Mouse (Mus musculus): Measurements from ENCODE around the gene Tbc1d1. TPM values are rescaled to one million over a fixed set of nuclear protein-coding genes. Genes with fewer than 3 reads are reported as not detected.
"Not testable (repeated sequence)": the region's sequence is repeated elsewhere in the genome, so short reads cannot be mapped to it uniquely, and the experiment has no call there.

Tbc1d1 gene
- polyA plus RNA-seq, 1 experiment from 2014 or later: 41.5 TPM

GRCm38 (mm10) chr5:64327212-64327902, 171.3 kb downstream of the Tbc1d1 start:
- peaks cover 16% of the 10 kb centered on the region for H3K4me1 ChIP-seq (replicated peaks; ENCODE audit: control insufficient read depth, insufficient read depth, low read length)
- H3K27ac ChIP-seq (ENCODE audit: low read length): no peak overlapping the region; the same call in 1 of the 2 replicates
- H3K9me3 ChIP-seq (ENCODE audit: control insufficient read depth, low read length): no peaks in the 10 kb centered on the region
- H3K36me3 ChIP-seq (ENCODE audit: control insufficient read depth, insufficient read depth, low read length): peaks cover 7% of the 10 kb centered on the region
- no peak overlapping the region for H3K4me2 ChIP-seq (ENCODE audit: low read depth, low read length)
- no peak overlapping the region for H3K4me3 ChIP-seq (ENCODE audit: low read length)
- no peak for ATAC-seq (ENCODE audit: low read depth)
- 82% methylated on average over 7 of the region's 7 CpGs for WGBS
- H3K27me3 ChIP-seq (ENCODE audit: control insufficient read depth, insufficient read depth, low read depth, low read length): no peaks in the 10 kb centered on the region
- H3K9ac ChIP-seq (ENCODE audit: low read length): no peak overlapping the region

GRCm38 (mm10) chr5:64336767-64337408, 180.8 kb downstream of the Tbc1d1 start:
- WGBS: 26% methylated on average over 7 of the region's 7 CpGs
- Histone ChIP-seq H3K36me3 (ENCODE audit: control insufficient read depth, insufficient read depth, low read length) (peaks cover 11% of the 10 kb centered on the region; the same call in 1 of the 2 replicates), H3K27ac (ENCODE audit: low read length) (peak overlapping the region; percentile 69), H3K27me3 (ENCODE audit: control insufficient read depth, insufficient read depth, low read depth, low read length) (no peaks in the 10 kb centered on the region), H3K4me2 (ENCODE audit: low read depth, low read length) (no peak overlapping the region), H3K9ac (ENCODE audit: low read length) (peak overlapping the region; percentile 36), H3K9me3 (ENCODE audit: control insufficient read depth, low read length) (no peaks in the 10 kb centered on the region), H3K4me3 (ENCODE audit: low read length) (no peak overlapping the region), H3K4me1 (replicated peaks; ENCODE audit: control insufficient read depth, insufficient read depth, low read length) (peaks cover 9% of the 10 kb centered on the region)
- peak; percentile 83 for ATAC-seq (ENCODE audit: low read depth)

GRCm38 (mm10) chr5:64338795-64339194, 182.7 kb downstream of the Tbc1d1 start:
- not testable (repeated sequence) for H3K36me3 ChIP-seq (ENCODE audit: control insufficient read depth, insufficient read depth, low read length); H3K27ac ChIP-seq (ENCODE audit: low read length)
- WGBS: 66% methylated on average over 6 of the region's 6 CpGs

GRCm38 (mm10) chr5:64340366-64340765, 184.3 kb downstream of the Tbc1d1 start:
- no peaks in the 10 kb centered on the region for H3K27me3 ChIP-seq (ENCODE audit: control insufficient read depth, insufficient read depth, low read depth, low read length)
- H3K9me3 ChIP-seq (ENCODE audit: control insufficient read depth, low read length): no peaks in the 10 kb centered on the region
- 82% methylated on average over 3 of the region's 3 CpGs for WGBS
- no peak overlapping the region for H3K4me2 ChIP-seq (ENCODE audit: low read depth, low read length)
- H3K27ac ChIP-seq (ENCODE audit: low read length): no peak overlapping the region
- no peak overlapping the region for H3K4me3 ChIP-seq (ENCODE audit: low read length)
- H3K4me1 ChIP-seq (replicated peaks; ENCODE audit: control insufficient read depth, insufficient read depth, low read length): peaks cover 16% of the 10 kb centered on the region
- ATAC-seq (ENCODE audit: low read depth): no peak
- H3K9ac ChIP-seq (ENCODE audit: low read length): no peak overlapping the region
- 0 out of 2 replicates have a peak, but pooled peaks cover 1% of the 10 kb centered on the region for H3K36me3 ChIP-seq (ENCODE audit: control insufficient read depth, insufficient read depth, low read length)

More at GRCm38 (mm10) chr5:64338795-64339194, 182.7 kb downstream of the Tbc1d1 start:
- not testable (repeated sequence) for H3K27me3 ChIP-seq (ENCODE audit: control insufficient read depth, insufficient read depth, low read depth, low read length); ATAC-seq (ENCODE audit: low read depth); H3K4me1 ChIP-seq (replicated peaks; ENCODE audit: control insufficient read depth, insufficient read depth, low read length); H3K9me3 ChIP-seq (ENCODE audit: control insufficient read depth, low read length); H3K4me3 ChIP-seq (ENCODE audit: low read length); H3K9ac ChIP-seq (ENCODE audit: low read length); H3K4me2 ChIP-seq (ENCODE audit: low read depth, low read length)

- no peaks in the 10 kb centered on the region for H3K9me3 ChIP-seq (ENCODE audit: control insufficient read depth, low read length)
- peaks cover 24% of the 10 kb centered on the region for H3K4me1 ChIP-seq (replicated peaks; ENCODE audit: control insufficient read depth, insufficient read depth, low read length)
- H3K9ac ChIP-seq (ENCODE audit: low read length): no peak overlapping the region
- H3K27me3 ChIP-seq (ENCODE audit: control insufficient read depth, insufficient read depth, low read depth, low read length): no peaks in the 10 kb centered on the region
- ATAC-seq (ENCODE audit: low read depth): no peak
- H3K4me2 ChIP-seq (ENCODE audit: low read depth, low read length): no peak overlapping the region
- H3K36me3 ChIP-seq (ENCODE audit: control insufficient read depth, insufficient read depth, low read length): no peaks in the 10 kb centered on the region
- WGBS: 92% methylated on average over 3 of the region's 3 CpGs
- H3K27ac ChIP-seq (ENCODE audit: low read length): no peak overlapping the region
- H3K4me3 ChIP-seq (ENCODE audit: low read length): no peak overlapping the region
These were observed 185.6 kb downstream of the Tbc1d1 start for GRCm38 (mm10) chr5:64341671-64342070.

GRCm38 (mm10) chr5:64342138-64342537, 186.0 kb downstream of the Tbc1d1 start:
- H3K27ac ChIP-seq (ENCODE audit: low read length): no peak overlapping the region
- 86% methylated on average over 10 of the region's 10 CpGs for WGBS
- H3K9ac ChIP-seq (ENCODE audit: low read length): no peak overlapping the region
- H3K4me1 ChIP-seq (replicated peaks; ENCODE audit: control insufficient read depth, insufficient read depth, low read length): peaks cover 20% of the 10 kb centered on the region
- no peak overlapping the region for H3K4me2 ChIP-seq (ENCODE audit: low read depth, low read length)
- no peak overlapping the region for H3K4me3 ChIP-seq (ENCODE audit: low read length)
- no peak for ATAC-seq (ENCODE audit: low read depth)
- H3K27me3 ChIP-seq (ENCODE audit: control insufficient read depth, insufficient read depth, low read depth, low read length): no peaks in the 10 kb centered on the region
- H3K9me3 ChIP-seq (ENCODE audit: control insufficient read depth, low read length): no peaks in the 10 kb centered on the region
- H3K36me3 ChIP-seq (ENCODE audit: control insufficient read depth, insufficient read depth, low read length): no peaks in the 10 kb centered on the region

- Histone ChIP-seq H3K27me3 (ENCODE audit: control insufficient read depth, insufficient read depth, low read depth, low read length) (no peaks in the 10 kb centered on the region), H3K9me3 (ENCODE audit: control insufficient read depth, low read length) (no peaks in the 10 kb centered on the region), H3K36me3 (ENCODE audit: control insufficient read depth, insufficient read depth, low read length) (no peaks in the 10 kb centered on the region), H3K9ac (ENCODE audit: low read length) (no peak overlapping the region), H3K4me2 (ENCODE audit: low read depth, low read length) (no peak overlapping the region), H3K4me1 (replicated peaks; ENCODE audit: control insufficient read depth, insufficient read depth, low read length) (peaks cover 17% of the 10 kb centered on the region; the same call in 1 of the 2 replicates), H3K4me3 (ENCODE audit: low read length) (no peak overlapping the region), H3K27ac (ENCODE audit: low read length) (peak overlapping the region; percentile 44)
- 42% methylated on average over 5 of the region's 5 CpGs for WGBS
- peak; percentile 60 for ATAC-seq (ENCODE audit: low read depth)
These were observed 188.0 kb downstream of the Tbc1d1 start for GRCm38 (mm10) chr5:64343972-64344700.

- Histone ChIP-seq H3K27me3 (ENCODE audit: control insufficient read depth, insufficient read depth, low read depth, low read length) (no peaks in the 10 kb centered on the region), H3K4me3 (ENCODE audit: low read length) (no peak overlapping the region), H3K9me3 (ENCODE audit: control insufficient read depth, low read length) (no peaks in the 10 kb centered on the region), H3K9ac (ENCODE audit: low read length) (no peak overlapping the region), H3K27ac (ENCODE audit: low read length) (peak overlapping the region; percentile 86), H3K4me1 (replicated peaks; ENCODE audit: control insufficient read depth, insufficient read depth, low read length) (peaks cover 17% of the 10 kb centered on the region; the same call in 1 of the 2 replicates), H3K4me2 (ENCODE audit: low read depth, low read length) (no peak overlapping the region), H3K36me3 (ENCODE audit: control insufficient read depth, insufficient read depth, low read length) (peaks cover 9% of the 10 kb centered on the region; the same call in 1 of the 2 replicates)
- peak; percentile 72 for ATAC-seq (ENCODE audit: low read depth)
- WGBS: 57% methylated on average over 16 of the region's 16 CpGs
These were observed 189.2 kb downstream of the Tbc1d1 start for GRCm38 (mm10) chr5:64345181-64345735.

GRCm38 (mm10) chr5:64345761-64346160, 189.7 kb downstream of the Tbc1d1 start:
- Histone ChIP-seq H3K4me1 (replicated peaks; ENCODE audit: control insufficient read depth, insufficient read depth, low read length) (peaks cover 17% of the 10 kb centered on the region; the same call in 1 of the 2 replicates), H3K27ac (ENCODE audit: low read length) (peak overlapping the region; percentile 86), H3K27me3 (ENCODE audit: control insufficient read depth, insufficient read depth, low read depth, low read length) (no peaks in the 10 kb centered on the region), H3K4me3 (ENCODE audit: low read length) (no peak overlapping the region), H3K36me3 (ENCODE audit: control insufficient read depth, insufficient read depth, low read length) (peaks cover 9% of the 10 kb centered on the region; the same call in 1 of the 2 replicates), H3K9me3 (ENCODE audit: control insufficient read depth, low read length) (no peaks in the 10 kb centered on the region), H3K9ac (ENCODE audit: low read length) (no peak overlapping the region), H3K4me2 (ENCODE audit: low read depth, low read length) (no peak overlapping the region)
- WGBS: 66% methylated on average over 7 of the region's 7 CpGs
- ATAC-seq (ENCODE audit: low read depth): no peak; the same call in 1 of the 2 replicates

Measured in lung, embryonic 16.5 days (tissue).